Mouse (Mus musculus) testis, adult 2 months (tissue): ENCODE data around the gene Brd3.
"Not testable (repeated sequence)": the region's sequence is repeated elsewhere in the genome, so short reads cannot be mapped to it uniquely, and the experiment has no call there.

ENCODE experiments used
- CTCF ChIP-seq: fragments of 200-500 bp; IDR thresholded peaks from 2 replicates; pipeline ENCODE4 v1.5.1; 2012; ENCODE audit warnings: low read depth, mild to moderate bottlenecking, inconsistent platforms, low read length, moderate library complexity; ENCODE audit not compliant: control insufficient read depth, insufficient read depth, insufficient replicate concordance
- POLR2A ChIP-seq: fragments of 200-500 bp; IDR thresholded peaks from 2 replicates; pipeline ENCODE4 v1.6.1; 2012; ENCODE audit warnings: low read depth, mild to moderate bottlenecking, inconsistent platforms, low read length, moderate library complexity; ENCODE audit not compliant: control insufficient read depth

DNA sequence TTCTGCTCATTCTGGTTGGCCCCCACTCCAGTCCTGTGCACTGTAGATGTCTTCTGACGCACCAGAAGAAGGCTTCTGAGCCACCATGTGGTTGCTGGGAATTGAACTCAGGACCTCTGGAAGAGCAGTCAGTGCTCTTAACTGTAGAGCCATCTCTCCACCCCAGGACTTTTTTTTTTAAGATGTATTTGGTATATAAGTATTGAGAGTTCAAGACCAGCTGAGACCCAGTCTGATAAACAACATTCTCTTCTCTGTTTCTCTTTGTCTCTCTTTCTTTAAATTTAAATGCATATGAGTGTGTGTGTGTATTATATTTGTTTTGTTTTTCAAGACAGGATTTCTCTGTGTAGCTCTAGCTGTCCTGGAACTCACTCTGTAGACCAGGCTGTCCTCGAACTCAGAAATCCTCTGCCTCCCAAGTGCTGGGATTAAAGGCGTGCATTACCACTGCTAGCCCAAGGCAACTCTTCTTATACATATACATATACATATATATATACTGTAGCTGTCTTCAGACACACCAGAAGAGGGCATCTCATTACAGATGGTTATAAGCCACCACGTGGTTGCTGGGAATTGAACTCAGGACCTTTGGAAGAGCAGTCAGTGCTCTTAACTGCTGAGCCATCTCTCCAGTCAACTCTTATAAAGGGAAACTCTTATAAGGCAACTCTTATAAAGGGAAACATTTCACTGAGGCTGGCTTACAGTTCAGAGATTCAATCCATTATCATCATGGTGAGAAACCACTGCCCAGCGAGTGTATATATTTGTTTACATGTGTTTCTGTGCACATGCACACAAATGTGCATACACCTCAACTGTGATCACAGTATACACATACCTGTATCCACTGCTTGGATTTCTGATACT is 31.2 kb upstream of the Brd3 start:
- not testable (repeated sequence) for TF ChIP-seq CTCF, POLR2A
